Mouse (Mus musculus) kidney, adult 2 months (tissue): ENCODE results near the gene Tmem215. TPM values are rescaled to one million over a fixed set of nuclear protein-coding genes. Genes with fewer than 3 reads are reported as not detected.

Source experiments
- DNase-seq: peaks from one replicate; pipeline ENCODE4 v3.0.0; 2021
- H3K27ac ChIP-seq: fragments of 200-500 bp; 2 replicates; pipeline ENCODE4 v1.5.1; 2012; ENCODE audit warnings: low read depth, low read length, control low read depth, inconsistent platforms; ENCODE audit not compliant: insufficient read depth
- H3K27me3 ChIP-seq: fragments of 200-500 bp; replicated peaks from 2 replicates; pipeline ENCODE4 v1.6.1; 2012; ENCODE audit warnings: mild to moderate bottlenecking, moderate library complexity, low read length, inconsistent platforms; ENCODE audit not compliant: control insufficient read depth, insufficient read depth
- H3K36me3 ChIP-seq: fragments of 200-500 bp; 2 replicates; pipeline ENCODE4 v1.6.1; 2012; ENCODE audit warnings: mild to moderate bottlenecking, moderate library complexity, low read length, inconsistent platforms; ENCODE audit not compliant: control insufficient read depth, insufficient read depth
- H3K4me1 ChIP-seq: fragments of 200-500 bp; 2 replicates; pipeline ENCODE4 v1.6.1; 2011; ENCODE audit warnings: low read length; ENCODE audit not compliant: control insufficient read depth, insufficient read depth
- H3K4me3 ChIP-seq: fragments of 200-500 bp; 2 replicates; pipeline ENCODE4 v1.5.1; 2011; ENCODE audit warnings: mild to moderate bottlenecking, low read depth, low read length, control low read depth; ENCODE audit not compliant: insufficient read depth
- CTCF ChIP-seq: fragments of 200-500 bp; conservative IDR thresholded peaks from 2 replicates; pipeline ENCODE4 v1.5.1; 2011; ENCODE audit warnings: low read depth, mild to moderate bottlenecking, control low read depth, low read length, moderate library complexity, mixed read lengths; ENCODE audit not compliant: insufficient read depth, insufficient read length
- POLR2A ChIP-seq: fragments of 200-500 bp; IDR thresholded peaks from one replicate; pipeline ENCODE4 v1.6.1; 2011; ENCODE audit warnings: low read depth, low read length, control low read depth
- WGBS: fragments of 180-500 bp; shearing (Covaris S2); methylation state at CpG from one replicate; pipeline ENCODE4 v1.1.7; 2018; 5-methylcytosine and 5-hydroxymethylcytosine counted together
- polyA plus RNA-seq: library from polyadenylated mRNA; depleted of rRNA; stranded (reverse); fragments of >200 nt; gene quantifications from 2 replicates; pipeline ENCODE4 v1.2.3, GENCODE M21; 2012; rRNA removed

The Tmem215 gene
- 0.52 and 0.84 TPM in 2 replicates for polyA plus RNA-seq

- no peaks in the 10 kb centered on the region for H3K36me3 ChIP-seq
- DNase-seq, result no peak
- H3K27ac ChIP-seq, result no peak within 1 kb of the TSS
- TF ChIP-seq POLR2A, result no peak
- TF ChIP-seq CTCF, result no peak
- 83% methylated on average over 10 of the region's 10 CpGs for WGBS
- no peaks in the 10 kb centered on the region; the same call in 1 of the 2 replicates for H3K27me3 ChIP-seq
- H3K4me3 ChIP-seq, result no peak within 1 kb of the TSS
- H3K4me1 ChIP-seq, result no peaks in the 10 kb centered on the region
These were observed at the start of gene Tmem215 for GRCm38 (mm10) chr4:40471880-40472279. TSS of gene Tmem215 (plus strand) at chr4:40472180.

DNA sequence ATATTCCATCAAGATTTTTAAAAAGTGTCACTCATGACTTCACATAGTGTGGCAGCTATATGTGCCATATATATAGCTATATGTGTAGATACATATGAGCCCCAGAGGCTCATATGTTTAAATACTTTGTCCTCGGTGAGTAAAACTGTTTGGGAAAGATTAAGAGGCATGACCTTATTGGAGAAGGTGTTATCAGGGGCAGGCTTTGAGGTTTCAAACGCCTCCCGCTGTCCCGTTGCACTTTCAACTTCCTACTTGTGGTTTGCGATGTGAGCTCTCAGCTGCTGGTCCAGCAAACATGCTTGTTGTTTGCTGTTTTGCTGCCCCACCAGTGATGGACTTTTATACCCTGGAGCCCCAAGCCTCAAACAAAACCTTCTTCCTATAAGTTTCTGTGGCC is 40.1 kb upstream of the Tmem215 start:
- no peak overlapping the region for H3K4me3 ChIP-seq
- no peak overlapping the region for H3K27ac ChIP-seq
- TF ChIP-seq POLR2A, result no peak
- TF ChIP-seq CTCF, result no peak

GRCm38 (mm10) chr4:40433379-40433778 is 38.6 kb upstream of the Tmem215 start:
- WGBS, result 17% methylated on average over 3 of the region's 3 CpGs
- TF ChIP-seq POLR2A (no peak), CTCF (no peak)
- H3K4me3 ChIP-seq, result no peak overlapping the region
- H3K27ac ChIP-seq, result no peak overlapping the region
- no peaks in the 10 kb centered on the region for H3K36me3 ChIP-seq
- H3K27me3 ChIP-seq, result no peaks in the 10 kb centered on the region
- no peaks in the 10 kb centered on the region for H3K4me1 ChIP-seq
- DNase-seq, result peak; percentile 2

More for the DNA sequence above, 40.1 kb upstream of the Tmem215 start:
- Histone ChIP-seq H3K36me3 (no peaks in the 10 kb centered on the region), H3K4me1 (no peaks in the 10 kb centered on the region), H3K27me3 (no peaks in the 10 kb centered on the region)
- no peak for DNase-seq
- WGBS, result 61% methylated on average over 5 of the region's 5 CpGs

GRCm38 (mm10) chr4:40434388-40434787 is 37.6 kb upstream of the Tmem215 start:
- Histone ChIP-seq H3K27ac (no peak overlapping the region), H3K27me3 (no peaks in the 10 kb centered on the region), H3K36me3 (no peaks in the 10 kb centered on the region), H3K4me3 (no peak overlapping the region), H3K4me1 (no peaks in the 10 kb centered on the region)
- WGBS, result 48% methylated on average over 1 of the region's 1 CpGs
- TF ChIP-seq POLR2A, result no peak
- TF ChIP-seq CTCF, result no peak
- DNase-seq, result no peak

DNA sequence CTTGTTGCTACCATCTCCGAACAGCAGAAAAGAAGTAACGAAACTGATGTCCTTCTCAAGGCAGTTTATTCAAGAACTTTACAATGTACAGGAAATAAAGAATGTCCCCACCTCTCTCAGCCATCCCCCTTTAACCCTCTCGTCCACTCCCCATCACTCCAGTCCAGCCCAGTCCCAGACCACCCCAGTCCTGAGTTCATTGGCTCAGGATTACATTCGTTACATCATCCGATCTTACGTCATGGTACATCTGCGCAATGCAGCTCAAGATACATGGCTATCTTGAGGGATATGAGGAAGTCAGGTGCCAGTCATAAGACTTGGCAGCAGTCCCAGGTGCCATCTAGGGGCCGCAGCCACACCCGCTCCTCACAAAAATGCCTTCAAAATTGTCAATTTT is 28.4 kb upstream of the Tmem215 start:
- H3K27me3 ChIP-seq, result no peaks in the 10 kb centered on the region
- no peak overlapping the region for H3K27ac ChIP-seq
- WGBS, result 89% methylated on average over 9 of the region's 9 CpGs
- no peak for TF ChIP-seq CTCF
- no peak for TF ChIP-seq POLR2A
- no peak for DNase-seq
- no peaks in the 10 kb centered on the region for H3K4me1 ChIP-seq
- H3K4me3 ChIP-seq, result no peak overlapping the region
- no peaks in the 10 kb centered on the region for H3K36me3 ChIP-seq

DNA sequence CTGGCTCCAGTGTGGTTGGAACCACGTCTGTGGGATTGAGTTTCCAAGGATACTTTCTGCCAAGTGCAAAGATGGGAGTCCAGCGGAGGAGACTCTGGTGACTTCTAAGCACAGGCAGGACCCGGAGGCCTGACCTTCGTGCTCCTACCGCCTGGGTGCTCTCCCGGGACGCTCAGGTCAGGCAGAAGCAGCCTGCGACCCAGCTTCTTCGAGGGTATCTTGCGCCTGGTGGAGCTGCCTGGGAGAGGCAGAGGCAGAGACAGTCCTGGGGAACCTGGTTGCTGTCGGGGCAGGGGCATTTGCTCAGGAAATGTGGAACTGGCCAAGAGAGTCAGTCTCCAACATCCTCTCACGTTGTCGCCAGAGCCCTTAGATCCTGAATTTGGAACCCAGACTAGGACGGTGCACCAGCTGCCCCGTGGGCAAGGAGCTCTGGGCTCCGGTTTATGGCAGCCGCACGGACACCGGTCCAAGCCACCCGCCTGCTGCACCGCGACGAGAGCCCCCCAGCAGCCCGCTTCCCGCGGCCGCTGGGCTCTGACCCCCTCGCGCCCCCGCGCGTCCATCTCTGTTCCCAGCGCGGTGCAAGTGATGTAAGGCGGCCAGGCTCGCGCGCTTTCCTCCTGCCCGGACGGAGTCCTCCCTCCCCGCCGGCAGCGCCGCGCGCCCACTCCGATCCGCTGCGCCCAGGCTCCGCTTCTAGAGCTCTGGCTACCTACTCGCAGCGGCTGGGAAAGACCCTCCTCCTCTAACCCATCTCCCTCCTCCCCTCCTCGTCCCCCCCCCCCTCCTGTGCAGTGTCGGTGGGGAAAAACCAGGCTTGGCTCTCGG is 935 bp downstream of the Tmem215 start:
- no peak for DNase-seq
- no peak overlapping the region for H3K4me3 ChIP-seq
- WGBS, result 3% methylated on average over 52 of the region's 55 CpGs

GRCm38 (mm10) chr4:40473911-40474310 is 1.9 kb downstream of the Tmem215 start:
- no peaks in the 10 kb centered on the region for H3K4me1 ChIP-seq
- no peak overlapping the region for H3K27ac ChIP-seq
- no peak for DNase-seq
- 84% methylated on average over 9 of the region's 9 CpGs for WGBS
- no peak overlapping the region for H3K4me3 ChIP-seq
- H3K36me3 ChIP-seq, result no peaks in the 10 kb centered on the region
- no peak for TF ChIP-seq CTCF
- no peak for TF ChIP-seq POLR2A
- no peaks in the 10 kb centered on the region; the same call in 1 of the 2 replicates for H3K27me3 ChIP-seq

More for the DNA sequence above, 935 bp downstream of the Tmem215 start:
- Histone ChIP-seq H3K27ac (no peak overlapping the region), H3K36me3 (no peaks in the 10 kb centered on the region), H3K4me1 (no peaks in the 10 kb centered on the region), H3K27me3 (no peaks in the 10 kb centered on the region; the same call in 1 of the 2 replicates)
- no peak for TF ChIP-seq POLR2A
- TF ChIP-seq CTCF, result no peak
